Mouse (Mus musculus) myocyte (in vitro differentiated cells): ENCODE measurements around the gene Lrtm2. TPM values are rescaled to one million over a fixed set of nuclear protein-coding genes. Genes with fewer than 3 reads are reported as not detected.

Experiments used
- H3K27me3 ChIP-seq: one replicate; pipeline ENCODE4 v1.6.1; 2011; ENCODE audit not compliant: control insufficient read depth, insufficient read depth, insufficient read length
- H3K36me3 ChIP-seq: one replicate; pipeline ENCODE4 v1.6.1; 2011; ENCODE audit not compliant: control insufficient read depth, insufficient read depth
- H3K4me2 ChIP-seq: one replicate; pipeline ENCODE4 v1.6.1; 2011; ENCODE audit warnings: low read depth, control low read depth
- H3K4me3 ChIP-seq: one replicate; pipeline ENCODE4 v1.5.1; 2011; ENCODE audit warnings: mild to moderate bottlenecking, control low read depth, moderate library complexity
- H3K79me2 ChIP-seq: one replicate; pipeline ENCODE4 v1.6.1; 2011; ENCODE audit not compliant: control insufficient read depth, insufficient read depth
- H3ac ChIP-seq: one replicate; pipeline ENCODE4 v1.6.1; 2011; ENCODE audit not compliant: control insufficient read depth, insufficient read length
- CEBPB ChIP-seq: IDR thresholded peaks from 2 replicates; pipeline ENCODE4 v1.6.1; 2011; ENCODE audit warnings: mild to moderate bottlenecking, moderate library complexity; ENCODE audit not compliant: poor library complexity, insufficient read depth, severe bottlenecking
- E2F4 ChIP-seq: IDR thresholded peaks from one replicate; pipeline ENCODE4 v1.6.1; 2011; ENCODE audit warnings: mild to moderate bottlenecking, control low read depth, moderate library complexity; ENCODE audit not compliant: insufficient read depth
- MAX ChIP-seq: IDR thresholded peaks from one replicate; pipeline ENCODE4 v1.6.1; 2011; ENCODE audit warnings: low read depth, mild to moderate bottlenecking, control low read depth
- MYOD1 ChIP-seq, 3 experiments: IDR thresholded peaks; one replicate each; pipeline ENCODE4 v1.6.1; 2011; ENCODE audit warnings: control low read depth in 2 of 3, low read depth in 2 of 3, mild to moderate bottlenecking in 2 of 3, moderate library complexity in 1 of 3; ENCODE audit not compliant: insufficient read length in 2 of 3, control insufficient read depth in 1 of 3
- MYOG ChIP-seq, 3 experiments: IDR thresholded peaks; one replicate each; pipeline ENCODE4 v1.6.1; 2011; ENCODE audit warnings: control low read depth in 2 of 3, low read depth in 2 of 3, mild to moderate bottlenecking in 2 of 3; ENCODE audit not compliant: insufficient read length in 2 of 3, control insufficient read depth in 1 of 3, insufficient read depth in 1 of 3
- POLR2A ChIP-seq: IDR thresholded peaks from one replicate; pipeline ENCODE4 v1.6.1; 2011; ENCODE audit warnings: low read depth, mild to moderate bottlenecking, control low read depth, moderate library complexity; ENCODE audit not compliant: insufficient read length
- POLR2AphosphoS2 ChIP-seq: IDR thresholded peaks from one replicate; pipeline ENCODE4 v1.6.1; 2011; ENCODE audit warnings: low read depth, control low read depth; ENCODE audit not compliant: insufficient read length
- REST ChIP-seq: IDR thresholded peaks from one replicate; pipeline ENCODE4 v1.6.1; 2011; ENCODE audit warnings: mild to moderate bottlenecking, control low read depth, moderate library complexity; ENCODE audit not compliant: insufficient read depth, insufficient read length
- SRF ChIP-seq: IDR thresholded peaks from one replicate; pipeline ENCODE4 v1.6.1; 2011; ENCODE audit warnings: low read depth; ENCODE audit not compliant: control insufficient read depth, insufficient read length
- TCF12 ChIP-seq: IDR thresholded peaks from one replicate; pipeline ENCODE4 v1.6.1; 2011; ENCODE audit warnings: mild to moderate bottlenecking, control low read depth; ENCODE audit not compliant: poor library complexity, insufficient read depth, severe bottlenecking
- TCF3 ChIP-seq: IDR thresholded peaks from one replicate; pipeline ENCODE4 v1.6.1; 2011; ENCODE audit warnings: low read depth, control low read depth; ENCODE audit not compliant: insufficient read length
- USF1 ChIP-seq: IDR thresholded peaks from one replicate; pipeline ENCODE4 v1.6.1; 2011; ENCODE audit warnings: low read depth, mild to moderate bottlenecking, control low read depth, moderate library complexity
- polyA plus RNA-seq: library from polyadenylated mRNA; unstranded; fragments of >200 nt; fragmentation: generic; extraction: Trizol; gene quantifications from one replicate; pipeline ENCODE4 v1.2.1, GENCODE M21; 2012; ENCODE audit warnings: missing spikeins

Lrtm2 gene
- polyA plus RNA-seq, 1 experiment, result 0.06 TPM

DNA sequence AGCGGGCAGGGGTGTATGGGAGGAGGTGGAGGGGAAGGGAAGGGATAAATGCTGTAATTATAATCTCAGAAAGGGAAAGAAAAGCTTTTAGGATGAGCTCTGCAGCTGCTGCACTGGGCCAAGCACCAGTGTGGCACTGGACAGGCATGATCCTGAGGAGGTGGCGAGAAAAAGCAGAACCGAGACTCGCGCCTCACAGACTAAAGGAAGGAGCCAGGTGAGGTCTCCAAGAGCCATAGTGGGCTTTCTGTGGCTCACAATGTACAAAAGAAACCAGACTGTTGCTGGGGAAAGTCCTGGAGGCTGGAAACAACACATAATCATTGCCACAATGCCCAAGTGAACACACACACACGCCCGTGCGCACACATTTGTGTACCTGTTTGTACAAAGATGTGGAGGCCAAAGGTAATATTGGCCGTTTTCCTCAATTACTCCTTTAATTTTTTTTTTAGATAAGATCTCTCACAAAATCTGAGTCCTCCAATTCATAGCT lies 20.2 kb upstream of the Lrtm2 start:
- no peak for TF ChIP-seq POLR2A
- TF ChIP-seq USF1, result no peak
- H3K4me2 ChIP-seq, result no peak overlapping the region
- H3K79me2 ChIP-seq, result no peaks in the 10 kb centered on the region
- H3K4me3 ChIP-seq, result no peak overlapping the region
- peaks cover 10% of the 10 kb centered on the region for H3K27me3 ChIP-seq
- H3ac ChIP-seq, result no peak overlapping the region
- H3K36me3 ChIP-seq, result peaks cover 10% of the 10 kb centered on the region

DNA sequence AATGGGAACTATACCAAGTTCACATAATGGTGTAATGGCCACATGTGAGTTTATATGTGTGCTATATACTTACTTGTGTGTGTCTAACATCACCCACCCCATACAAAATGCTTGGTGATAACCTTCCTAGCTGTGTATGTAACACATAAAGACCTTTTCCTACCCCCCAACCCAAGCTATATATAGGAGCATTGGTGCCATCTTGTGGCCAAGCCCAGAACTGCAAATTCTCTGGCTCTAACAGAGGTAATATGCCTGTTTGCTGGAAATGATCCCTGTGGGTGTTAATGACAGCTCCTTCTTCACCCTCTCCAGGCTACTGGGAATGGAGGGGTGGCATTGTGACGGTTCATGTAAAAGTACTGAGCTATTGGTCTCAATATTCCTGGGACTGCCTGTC lies 17.7 kb upstream of the Lrtm2 start:
- H3ac ChIP-seq, result no peak overlapping the region
- H3K79me2 ChIP-seq, result no peaks in the 10 kb centered on the region
- no peaks in the 10 kb centered on the region for H3K36me3 ChIP-seq
- peaks cover 10% of the 10 kb centered on the region for H3K27me3 ChIP-seq
- H3K4me3 ChIP-seq, result no peak overlapping the region
- TF ChIP-seq USF1 (no peak), SRF (no peak), CEBPB (no peak), TCF12 (no peak), MYOD1 (IDR thresholded peaks at IDR 0.05; ENCODE audit: control insufficient read depth in 1 of 3, insufficient read length in 2 of 3, low read depth in 2 of 3) (no peak), MYOG (IDR thresholded peaks at IDR 0.05; ENCODE audit: control insufficient read depth in 1 of 3, insufficient read depth in 1 of 3, insufficient read length in 2 of 3, low read depth in 2 of 3) (no peak), MAX (no peak), POLR2A (no peak), E2F4 (no peak), POLR2AphosphoS2 (no peak), TCF3 (no peak), REST (no peak)
- no peak overlapping the region for H3K4me2 ChIP-seq

DNA sequence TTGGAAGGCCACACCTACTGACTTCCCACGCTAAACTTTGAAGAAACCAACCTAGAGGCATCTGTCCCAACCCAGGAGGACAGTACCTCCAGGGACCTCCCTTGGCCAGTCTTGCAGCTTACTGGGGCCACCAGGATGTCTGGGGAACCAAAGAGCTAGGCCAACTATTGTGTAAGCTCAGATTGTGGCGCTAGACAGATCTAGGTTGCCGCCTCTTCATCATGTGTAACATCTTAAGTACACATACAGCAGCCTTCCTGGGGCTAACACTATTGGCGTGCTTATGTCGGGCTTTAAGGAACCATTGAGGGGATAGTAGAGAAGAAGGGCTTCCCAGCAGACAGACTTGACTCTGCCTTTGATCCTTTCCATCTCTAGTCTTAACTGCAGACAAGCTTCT lies 17.2 kb upstream of the Lrtm2 start:
- Histone ChIP-seq H3K4me2 (no peak overlapping the region), H3K36me3 (no peaks in the 10 kb centered on the region), H3ac (no peak overlapping the region), H3K27me3 (peaks cover 10% of the 10 kb centered on the region), H3K79me2 (no peaks in the 10 kb centered on the region), H3K4me3 (no peak overlapping the region)
- TF ChIP-seq MYOG (IDR thresholded peaks at IDR 0.05; ENCODE audit: control insufficient read depth in 1 of 3, insufficient read depth in 1 of 3, insufficient read length in 2 of 3, low read depth in 2 of 3), result no peak
- TF ChIP-seq MYOD1 (IDR thresholded peaks at IDR 0.05; ENCODE audit: control insufficient read depth in 1 of 3, insufficient read length in 2 of 3, low read depth in 2 of 3), result no peak
- TF ChIP-seq E2F4, result no peak
- no peak for TF ChIP-seq MAX
- no peak for TF ChIP-seq CEBPB
- TF ChIP-seq SRF, result no peak

DNA sequence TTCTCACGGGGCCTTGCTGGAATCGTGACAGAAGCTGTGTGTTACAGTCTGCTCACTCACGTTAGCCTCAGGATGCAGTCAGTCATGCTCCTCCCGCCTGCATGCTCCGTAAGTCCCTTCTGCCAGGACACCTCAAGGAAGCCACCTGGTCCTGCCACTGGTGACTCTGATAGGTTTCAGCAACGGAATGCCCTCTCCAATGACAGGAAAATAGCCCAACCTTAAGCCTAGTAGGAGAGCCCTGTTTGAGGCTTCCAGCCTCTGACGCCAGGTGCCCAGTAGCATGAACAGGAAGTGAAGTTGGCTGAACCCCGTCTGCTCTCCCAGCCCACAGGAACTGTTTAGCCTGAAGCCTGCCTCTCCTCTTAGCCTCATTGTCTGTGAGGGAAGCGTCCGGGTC lies 15.7 kb upstream of the Lrtm2 start:
- no peak for TF ChIP-seq REST
- no peak for TF ChIP-seq USF1
- TF ChIP-seq POLR2AphosphoS2, result no peak
- no peak for TF ChIP-seq MYOD1 (IDR thresholded peaks at IDR 0.05; ENCODE audit: control insufficient read depth in 1 of 3, insufficient read length in 2 of 3, low read depth in 2 of 3)
- no peak for TF ChIP-seq SRF
- TF ChIP-seq MAX, result no peak
- TF ChIP-seq MYOG (IDR thresholded peaks at IDR 0.05; ENCODE audit: control insufficient read depth in 1 of 3, insufficient read depth in 1 of 3, insufficient read length in 2 of 3, low read depth in 2 of 3), result no peak
- TF ChIP-seq E2F4, result no peak
- TF ChIP-seq TCF3, result no peak
- no peak for TF ChIP-seq CEBPB
- TF ChIP-seq TCF12, result no peak
- no peak for TF ChIP-seq POLR2A
- H3ac ChIP-seq, result no peak overlapping the region

DNA sequence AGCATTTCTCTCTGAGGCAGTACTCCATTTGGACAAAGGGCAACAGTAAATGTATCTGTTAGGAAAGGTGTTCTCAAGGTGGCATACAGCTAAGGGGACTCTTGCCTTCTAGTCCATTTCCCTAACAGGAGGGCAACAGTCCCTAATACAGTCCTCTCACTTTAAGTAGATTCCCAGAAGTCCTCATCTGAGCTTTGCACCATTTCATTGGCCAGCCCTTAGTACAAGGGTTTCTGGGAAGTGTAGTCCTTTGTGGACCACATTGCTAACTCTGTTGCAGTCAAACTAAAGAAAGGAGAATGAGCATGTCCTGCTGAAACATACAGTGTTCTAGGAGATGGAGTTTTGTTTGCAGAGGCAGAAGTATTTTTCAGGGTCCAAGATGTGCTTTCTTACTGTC lies 10.8 kb upstream of the Lrtm2 start:
- Histone ChIP-seq H3K4me2 (no peak overlapping the region), H3K79me2 (no peaks in the 10 kb centered on the region), H3ac (no peak overlapping the region), H3K27me3 (no peaks in the 10 kb centered on the region), H3K4me3 (no peak overlapping the region), H3K36me3 (no peaks in the 10 kb centered on the region)
- TF ChIP-seq SRF, result no peak
- no peak for TF ChIP-seq CEBPB

More for the DNA sequence above, 15.7 kb upstream of the Lrtm2 start:
- H3K4me2 ChIP-seq, result no peak overlapping the region
- H3K36me3 ChIP-seq, result no peaks in the 10 kb centered on the region
- H3K4me3 ChIP-seq, result no peak overlapping the region
- H3K79me2 ChIP-seq, result no peaks in the 10 kb centered on the region
- peaks cover 10% of the 10 kb centered on the region for H3K27me3 ChIP-seq
